ENCODE assay signal across 9 mouse cellular contexts in the genomic region with DNA sequence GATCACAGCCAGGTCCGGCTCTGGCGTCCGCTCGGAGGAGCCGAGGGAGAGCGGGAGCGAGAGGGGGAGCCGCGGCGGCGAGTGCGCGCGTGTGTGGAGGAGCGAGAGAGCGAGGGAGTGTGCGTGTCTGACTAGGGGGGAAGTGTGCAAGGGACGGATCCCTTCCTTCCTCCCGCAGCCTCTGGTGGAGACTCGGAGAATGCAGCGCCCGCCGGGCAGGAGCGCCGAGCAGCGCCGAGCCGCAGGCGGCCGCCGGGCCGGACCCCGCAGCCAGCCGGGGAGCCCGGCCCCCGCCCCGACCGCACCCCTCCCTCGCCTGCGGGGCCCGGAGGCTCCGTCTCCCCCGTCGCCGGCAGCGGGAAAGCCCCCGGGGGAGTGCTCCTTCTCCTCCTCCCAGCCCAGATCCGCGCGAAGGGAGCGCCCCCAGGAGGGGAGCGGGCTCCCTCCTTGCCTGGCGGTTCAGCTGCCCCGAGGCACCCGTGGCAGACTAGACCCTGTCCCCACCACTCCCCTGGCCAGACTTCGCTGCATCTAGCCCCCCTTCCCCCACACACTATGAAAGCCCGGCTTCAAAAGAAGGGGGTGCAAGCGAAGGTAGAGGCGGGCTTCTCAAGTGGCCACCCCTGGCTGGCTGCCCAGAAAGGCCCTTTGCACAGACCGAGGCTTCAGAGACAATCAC. TPM values are rescaled to one million over a fixed set of nuclear protein-coding genes. Genes with fewer than 3 reads are reported as not detected.
DNase-seq lines count a peak whose midpoint lies in the region; ATAC-seq and TF ChIP-seq lines count a peak whose summit lies in the region.
"Had no signal": no experiment of that assay in that cellular context is flagged by ENCODE, and none has a peak within 500 bp of the region (broad histone marks: within the 10 kb centered on the region; RNA-seq: fewer than 3 reads in every experiment).

A gene (minus strand): TSS at position 241 of the 679 bp plus-strand sequence.

- H3K4me1 ChIP-seq in thymus, adult 2 months (replicated peaks; ENCODE audit: control insufficient read depth, insufficient read depth, low read length), result no peaks in the 10 kb centered on the region
- H3K4me1 ChIP-seq in embryonic facial prominence, embryonic 14.5 days (ENCODE audit: control insufficient read depth, insufficient read depth, low read length), result peaks cover 9% of the 10 kb centered on the region; the same call in 1 of the 2 replicates
- H3K4me1 ChIP-seq in heart, embryonic 11.5 days (ENCODE audit: control insufficient read depth, insufficient read depth, low read length), result peaks cover 11% of the 10 kb centered on the region
- peaks cover 18% of the 10 kb centered on the region for H3K4me1 ChIP-seq in kidney, postnatal 0 days (replicated peaks; ENCODE audit: insufficient read depth, low read length)
- peaks cover 10% of the 10 kb centered on the region; the same call in 1 of the 2 replicates for H3K4me1 ChIP-seq in limb, embryonic 14.5 days (ENCODE audit: control insufficient read depth, insufficient read depth, low read length)
- H3K4me1 ChIP-seq in midbrain, embryonic 13.5 days (replicated peaks), result peaks cover 57% of the 10 kb centered on the region

- H3K27ac ChIP-seq in thymus, adult 2 months (ENCODE audit: control insufficient read depth, insufficient read depth, low read length), result no peak within 1 kb of the TSS
- H3K27ac ChIP-seq in embryonic facial prominence, embryonic 14.5 days (replicated peaks; ENCODE audit: low read depth, low read length), result no peak within 1 kb of the TSS
- no peak within 1 kb of the TSS for H3K27ac ChIP-seq in heart, embryonic 11.5 days (ENCODE audit: low read depth, low read length)
- no peak within 1 kb of the TSS for H3K27ac ChIP-seq in kidney, postnatal 0 days
- no peak within 1 kb of the TSS for H3K27ac ChIP-seq in limb, embryonic 14.5 days (replicated peaks; ENCODE audit: low read depth, low read length)
- H3K27ac ChIP-seq in midbrain, embryonic 13.5 days, result peak within 1 kb of the TSS; percentile 91

- peak within 1 kb of the TSS; percentile 99 for H3K4me2 ChIP-seq in embryonic facial prominence, embryonic 14.5 days (ENCODE audit: low read depth, low read length)
- peak within 1 kb of the TSS; percentile 96 for H3K4me2 ChIP-seq in heart, embryonic 11.5 days
- H3K4me2 ChIP-seq in kidney, postnatal 0 days (ENCODE audit: low read length), result peak within 1 kb of the TSS; percentile 97
- H3K4me2 ChIP-seq in limb, embryonic 14.5 days (replicated peaks; ENCODE audit: low read depth, low read length, severe bottlenecking), result peak within 1 kb of the TSS; percentile 99
- peak within 1 kb of the TSS; percentile 95 for H3K4me2 ChIP-seq in midbrain, embryonic 13.5 days (replicated peaks)

- peak; percentile 83 for ATAC-seq in embryonic facial prominence, embryonic 14.5 days (ENCODE audit: low read depth)
- ATAC-seq in heart, embryonic 11.5 days (replicated peaks; ENCODE audit: insufficient number of reproducible peaks, low FRiP score, low TSS enrichment), result peak; percentile 35; the same call in 1 of the 2 replicates
- peak; percentile 58 for ATAC-seq in kidney, postnatal 0 days (replicated peaks; ENCODE audit: low FRiP score, low read depth)
- peak; percentile 75 for ATAC-seq in limb, embryonic 14.5 days (ENCODE audit: low FRiP score, low read depth)
- peak; percentile 87 for ATAC-seq in midbrain, embryonic 13.5 days

- 2% methylated on average over 57 of the region's 60 CpGs for WGBS in thymus, adult 2 months
- 2% methylated on average over 11 of the region's 60 CpGs for WGBS in embryonic facial prominence, embryonic 14.5 days
- 1% methylated on average over 23 of the region's 60 CpGs for WGBS in heart, embryonic 11.5 days (ENCODE audit: insufficient replicate concordance)
- under 1% methylated on average over 30 of the region's 60 CpGs for WGBS in kidney, postnatal 0 days
- under 1% methylated on average over 30 of the region's 60 CpGs for WGBS in limb, embryonic 14.5 days
- 0% methylated on average over 15 of the region's 60 CpGs for WGBS in midbrain, embryonic 13.5 days

- no peak for TF ChIP-seq POLR2A in thymus, adult 2 months (IDR thresholded peaks at IDR 0.05; ENCODE audit: control insufficient read depth, extremely low read depth, insufficient read depth, low read length, poor library complexity)
- TF ChIP-seq POLR2A in limb, embryonic 14.5 days (IDR thresholded peaks at IDR 0.05; ENCODE audit: borderline replicate concordance, extremely low read depth, insufficient read depth, insufficient read length), result no peak

- no peak for TF ChIP-seq CTCF in thymus, adult 2 months (IDR thresholded peaks at IDR 0.05; ENCODE audit: borderline replicate concordance, control insufficient read depth, extremely low read depth, insufficient read depth, low read length, poor library complexity)
- peak; percentile 35; the same call in 1 of the 2 replicates for TF ChIP-seq CTCF in kidney, postnatal 0 days (IDR thresholded peaks at IDR 0.05; ENCODE audit: low read depth)

- H3K4me3 ChIP-seq in thymus, adult 2 months (ENCODE audit: control insufficient read depth, insufficient read depth, low read length), result 0 out of 2 replicates have a peak within 1 kb of the TSS, but pooled peaks have one; percentile 2
- H3K4me3 ChIP-seq in embryonic facial prominence, embryonic 14.5 days (ENCODE audit: low read depth, low read length), result peak within 1 kb of the TSS; percentile 61
- peak within 1 kb of the TSS; percentile 55 for H3K4me3 ChIP-seq in heart, embryonic 11.5 days (ENCODE audit: low read depth, low read length)
- peak within 1 kb of the TSS; percentile 50 for H3K4me3 ChIP-seq in kidney, postnatal 0 days (replicated peaks; ENCODE audit: low read depth, low read length)
- peak within 1 kb of the TSS; percentile 53 for H3K4me3 ChIP-seq in limb, embryonic 14.5 days (replicated peaks; ENCODE audit: low read length)
- H3K4me3 ChIP-seq in midbrain, embryonic 13.5 days (replicated peaks), result peak within 1 kb of the TSS; percentile 81
- H3K4me3 ChIP-seq: myocyte had no signal

- H3K9ac ChIP-seq in embryonic facial prominence, embryonic 14.5 days (ENCODE audit: low read depth, low read length), result peak within 1 kb of the TSS; percentile 64
- H3K9ac ChIP-seq in heart, embryonic 11.5 days (ENCODE audit: low read depth, low read length), result peak within 1 kb of the TSS; percentile 60; the same call in 1 of the 2 replicates
- peak within 1 kb of the TSS; percentile 44 for H3K9ac ChIP-seq in kidney, postnatal 0 days (ENCODE audit: low read depth, low read length)
- H3K9ac ChIP-seq in limb, embryonic 14.5 days (ENCODE audit: low read depth, low read length, severe bottlenecking), result peak within 1 kb of the TSS; percentile 56
- H3K9ac ChIP-seq in midbrain, embryonic 13.5 days (replicated peaks), result peak within 1 kb of the TSS; percentile 89

- peak; percentile 4 for DNase-seq in thymus, adult 2 months
- DNase-seq in thymus, adult 18-20 months, result no peak
- peak; percentile 71 for DNase-seq in embryonic facial prominence, embryonic 14.5 days (ENCODE audit: low spot score)
- DNase-seq in kidney, postnatal 0 days (ENCODE audit: low spot score), result peak; percentile 88
- peak; percentile 38 for DNase-seq in limb, embryonic 14.5 days (ENCODE audit: low spot score)
- DNase-seq in splenic B cell, adult 2 months (ENCODE audit: low read depth, low spot score), result peak; percentile 25

- peaks cover 22% of the 10 kb centered on the region for H3K27me3 ChIP-seq in thymus, adult 2 months (ENCODE audit: control insufficient read depth, insufficient read depth, low read length)
- peaks cover 98% of the 10 kb centered on the region for H3K27me3 ChIP-seq in embryonic facial prominence, embryonic 14.5 days (replicated peaks; ENCODE audit: control insufficient read depth, insufficient read depth, low read length)
- H3K27me3 ChIP-seq in heart, embryonic 11.5 days (ENCODE audit: control insufficient read depth, insufficient read depth, low read length), result peaks cover 99% of the 10 kb centered on the region
- peaks cover 70% of the 10 kb centered on the region for H3K27me3 ChIP-seq in kidney, postnatal 0 days (ENCODE audit: insufficient read depth, low read length)
- peaks cover 92% of the 10 kb centered on the region for H3K27me3 ChIP-seq in limb, embryonic 14.5 days (ENCODE audit: control insufficient read depth, insufficient read depth, low read length)
- peaks cover 80% of the 10 kb centered on the region for H3K27me3 ChIP-seq in midbrain, embryonic 13.5 days
- H3K27me3 ChIP-seq in splenic B cell, adult 2 months (ENCODE audit: control insufficient read depth, insufficient read depth, low read length, poor library complexity, severe bottlenecking), result no peaks in the 10 kb centered on the region

- no peaks in the 10 kb centered on the region for H3K9me3 ChIP-seq in embryonic facial prominence, embryonic 14.5 days (ENCODE audit: control insufficient read depth, low read length)
- no peaks in the 10 kb centered on the region for H3K9me3 ChIP-seq in heart, embryonic 11.5 days (replicated peaks; ENCODE audit: control insufficient read depth, low read length)
- H3K9me3 ChIP-seq in kidney, postnatal 0 days (replicated peaks; ENCODE audit: low read length), result no peaks in the 10 kb centered on the region
- no peaks in the 10 kb centered on the region for H3K9me3 ChIP-seq in limb, embryonic 14.5 days (ENCODE audit: control insufficient read depth, low read length)
- no peaks in the 10 kb centered on the region for H3K9me3 ChIP-seq in midbrain, embryonic 13.5 days

- no peaks in the 10 kb centered on the region for H3K36me3 ChIP-seq in thymus, adult 2 months (ENCODE audit: control insufficient read depth, insufficient read depth, low read length)
- no peaks in the 10 kb centered on the region for H3K36me3 ChIP-seq in embryonic facial prominence, embryonic 14.5 days (ENCODE audit: control insufficient read depth, insufficient read depth, low read length)
- no peaks in the 10 kb centered on the region for H3K36me3 ChIP-seq in heart, embryonic 11.5 days (ENCODE audit: control insufficient read depth, insufficient read depth, low read length)
- no peaks in the 10 kb centered on the region for H3K36me3 ChIP-seq in kidney, postnatal 0 days (ENCODE audit: insufficient read depth, low read length)
- no peaks in the 10 kb centered on the region for H3K36me3 ChIP-seq in limb, embryonic 14.5 days (ENCODE audit: control insufficient read depth, insufficient read depth, low read length)
- H3K36me3 ChIP-seq in midbrain, embryonic 13.5 days, result no peaks in the 10 kb centered on the region
- no peaks in the 10 kb centered on the region for H3K36me3 ChIP-seq in splenic B cell, adult 2 months (ENCODE audit: control insufficient read depth, insufficient read depth, low read length, poor library complexity, severe bottlenecking)

RNA-seq across cellular contexts. Expression of the gene that starts here (rescaled TPM):
- 1.2 and 1.3 TPM in 2 replicates for polyA plus RNA-seq in thymus, adult 2 months (2012; rRNA removed)
- 0.33 and 0.93 TPM in 2 replicates for polyA plus RNA-seq in embryonic facial prominence, embryonic 14.5 days (2014; fragmentation: Nextera tagmentation; extraction: Ambion mirVana)
- polyA plus RNA-seq in heart, embryonic 11.5 days (2014; fragmentation: Nextera tagmentation; extraction: Ambion mirVana), result 0.06 and 0.16 TPM in 2 replicates
- polyA plus RNA-seq in kidney, postnatal 0 days (2015; fragmentation: Nextera tagmentation; extraction: Ambion mirVana), result 1.5 and 1.6 TPM in 2 replicates
- 0.30 and 0.42 TPM in 2 replicates for polyA plus RNA-seq in limb, embryonic 14.5 days (2012; rRNA removed)
- polyA plus RNA-seq in limb, embryonic 14.5 days (2014; fragmentation: Nextera tagmentation; extraction: Ambion mirVana), result 0.29 and 0.40 TPM in 2 replicates
- 10.4 and 15.7 TPM in 2 replicates for polyA plus RNA-seq in midbrain, embryonic 13.5 days (2015; fragmentation: Nextera tagmentation; extraction: Ambion mirVana)

Comparison
In these comparisons a context has a peak if more than half of its experiments do, and no peak if none do; other contexts are left out.
1. DNase-seq: peak in thymus, adult 2 months (single experiment), kidney, postnatal 0 days (single experiment) and splenic B cell, adult 2 months (single experiment); none in thymus, adult 18-20 months (0 of 2).
2. Peak in DNase-seq, ATAC-seq, H3K4me3 ChIP-seq, H3K9ac ChIP-seq and H3K4me2 ChIP-seq in embryonic facial prominence, embryonic 14.5 days; RNA of the gene not detected or under 1 TPM.
3. Peak in ATAC-seq, H3K4me3 ChIP-seq, H3K9ac ChIP-seq and H3K4me2 ChIP-seq in heart, embryonic 11.5 days; RNA of the gene not detected or under 1 TPM.
4. Peak in DNase-seq, ATAC-seq, H3K4me3 ChIP-seq, H3K9ac ChIP-seq and H3K4me2 ChIP-seq in limb, embryonic 14.5 days; RNA of the gene not detected or under 1 TPM.
5. H3K4me3 ChIP-seq: peak in every context shown above with its lines; median percentile 81 in midbrain, embryonic 13.5 days; 61 in embryonic facial prominence, embryonic 14.5 days; 55 in heart, embryonic 11.5 days; 53 in limb, embryonic 14.5 days; 50 in kidney, postnatal 0 days; 2 in thymus, adult 2 months.
6. ATAC-seq: peak in every context shown above with its lines; median percentile 87 in midbrain, embryonic 13.5 days; 83 in embryonic facial prominence, embryonic 14.5 days; 75 in limb, embryonic 14.5 days; 58 in kidney, postnatal 0 days; 35 in heart, embryonic 11.5 days.
7. Peak in every context shown above with its lines, with median percentiles within 50 percentile points of each other: H3K4me2 ChIP-seq and H3K9ac ChIP-seq.